Mouse (Mus musculus) intestine, embryonic 14.5 days (tissue): ENCODE data around the gene Gm2115. TPM values are rescaled to one million over a fixed set of nuclear protein-coding genes. Genes with fewer than 3 reads are reported as not detected.

Experiments used
- polyA plus RNA-seq: library from polyadenylated mRNA; unstranded; fragments of >200 nt; fragmentation: Nextera tagmentation; extraction: Ambion mirVana; gene quantifications from 2 replicates; pipeline ENCODE4 v1.2.1, GENCODE M21; 2014

Gm2115 gene
- polyA plus RNA-seq, 1 experiment from 2014 or later: 1.4 TPM

Other genes starting within 250 kb of the Gm2115 start
- 5.8 and 8.0 TPM in 2 replicates for gene Arnt2, start 118.8 kb upstream of the Gm2115 start, polyA plus RNA-seq
- gene Fah, start 77.8 kb downstream of the Gm2115 start, polyA plus RNA-seq: 10.8 and 11.3 TPM in 2 replicates
- 159 and 172 TPM in 2 replicates for gene Zfand6, start 161.0 kb downstream of the Gm2115 start, polyA plus RNA-seq